12 mouse cellular contexts compared by ENCODE assay signal in the genomic region with DNA sequence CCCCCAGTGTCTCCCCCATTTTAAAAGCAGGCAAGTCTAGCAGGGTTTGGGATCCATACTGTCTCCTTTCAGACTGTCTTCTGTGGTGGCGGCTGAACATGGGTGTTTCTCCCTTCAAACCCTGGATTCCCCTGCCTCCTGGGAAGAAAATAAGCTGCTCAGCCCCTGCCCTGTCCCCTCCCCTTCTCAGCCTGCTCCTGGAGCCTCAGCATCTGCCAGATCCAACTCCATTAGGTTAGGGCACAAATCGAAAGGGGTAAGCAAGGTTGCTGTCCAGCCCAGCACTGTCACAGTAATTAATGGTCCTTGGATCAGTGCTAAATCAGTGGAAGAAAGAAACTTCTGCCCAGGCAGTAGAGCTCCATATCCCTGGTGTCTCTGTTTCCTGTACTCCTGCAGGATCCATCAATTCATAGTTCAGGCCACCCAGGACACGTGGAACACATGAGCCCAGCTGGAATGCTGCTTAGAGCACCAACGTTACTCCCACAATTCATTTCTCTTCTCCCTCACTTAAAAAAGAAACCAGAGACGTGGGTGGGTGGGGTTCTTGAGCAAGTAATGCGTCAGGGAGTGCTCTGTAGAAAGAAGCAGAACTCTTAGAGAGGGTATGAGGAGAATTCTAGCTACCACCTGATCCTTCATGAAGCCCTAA.
DNase-seq lines count a peak whose midpoint lies in the region; ATAC-seq and TF ChIP-seq lines count a peak whose summit lies in the region.
"Had no signal": no experiment of that assay in that cellular context is flagged by ENCODE, and none has a peak within 500 bp of the region (broad histone marks: within the 10 kb centered on the region; RNA-seq: fewer than 3 reads in every experiment).

No protein-coding gene starts in this region.

- H3K4me2 ChIP-seq in hindbrain, postnatal 0 days (ENCODE audit: low read depth, low read length), result no peak overlapping the region
- H3K4me2 ChIP-seq in hindbrain, embryonic 12.5 days (replicated peaks), result no peak overlapping the region
- no peak overlapping the region for H3K4me2 ChIP-seq in stomach, embryonic 16.5 days (ENCODE audit: low read depth, low read length)
- no peak overlapping the region for H3K4me2 ChIP-seq in heart, embryonic 11.5 days

- WGBS in hindbrain, postnatal 0 days, result 46% methylated on average over 6 of the region's 6 CpGs
- WGBS in hindbrain, embryonic 12.5 days, result 56% methylated on average over 6 of the region's 6 CpGs
- WGBS in stomach, embryonic 16.5 days, result 25% methylated on average over 6 of the region's 6 CpGs
- 56% methylated on average over 6 of the region's 6 CpGs for WGBS in heart, embryonic 11.5 days (ENCODE audit: insufficient replicate concordance)

- intact Hi-C loops in left cerebral cortex, postnatal 25 days (cut with DNase I), result loop anchor here (1.0 to 5.0 kb wide), 3 partner anchors 34 to 162 kb away; partner anchors contain the start of gene Neo1

- no peak overlapping the region for H3K9ac ChIP-seq in hindbrain, postnatal 0 days (replicated peaks; ENCODE audit: low read length)
- no peak overlapping the region for H3K9ac ChIP-seq in hindbrain, embryonic 12.5 days
- H3K9ac ChIP-seq in stomach, embryonic 16.5 days (ENCODE audit: low read length), result no peak overlapping the region
- no peak overlapping the region for H3K9ac ChIP-seq in heart, embryonic 11.5 days (ENCODE audit: low read depth, low read length)

- H3K4me1 ChIP-seq in hindbrain, postnatal 0 days (ENCODE audit: insufficient read depth, low read length), result no peaks in the 10 kb centered on the region; the same call in 1 of the 2 replicates
- 0 out of 2 replicates have a peak, but pooled peaks cover 3% of the 10 kb centered on the region for H3K4me1 ChIP-seq in hindbrain, embryonic 12.5 days
- H3K4me1 ChIP-seq in stomach, embryonic 16.5 days (ENCODE audit: control insufficient read depth, insufficient read depth, low read length), result peaks cover 8% of the 10 kb centered on the region; the same call in 1 of the 2 replicates
- H3K4me1 ChIP-seq in heart, embryonic 11.5 days (ENCODE audit: control insufficient read depth, insufficient read depth, low read length), result no peaks in the 10 kb centered on the region

- no peak overlapping the region for H3K27ac ChIP-seq in hindbrain, postnatal 0 days
- H3K27ac ChIP-seq in hindbrain, embryonic 12.5 days, result no peak overlapping the region
- no peak overlapping the region for H3K27ac ChIP-seq in stomach, embryonic 16.5 days (ENCODE audit: low read length)
- no peak overlapping the region for H3K27ac ChIP-seq in heart, embryonic 11.5 days (ENCODE audit: low read depth, low read length)
- H3K27ac ChIP-seq: macrophage had no signal

- H3K4me3 ChIP-seq in hindbrain, postnatal 0 days (ENCODE audit: low read length), result no peak overlapping the region
- H3K4me3 ChIP-seq in hindbrain, embryonic 12.5 days, result no peak overlapping the region
- no peak overlapping the region for H3K4me3 ChIP-seq in stomach, embryonic 16.5 days (replicated peaks; ENCODE audit: low read length)
- no peak overlapping the region for H3K4me3 ChIP-seq in heart, embryonic 11.5 days (ENCODE audit: low read depth, low read length)

- no peak for TF ChIP-seq CTCF in hindbrain, postnatal 0 days (IDR thresholded peaks at IDR 0.05; ENCODE audit: low read depth)

- peak; percentile 20 for DNase-seq in hindbrain, postnatal 0 days (ENCODE audit: low spot score)
- DNase-seq in right cerebral cortex, adult 18-20 months, result peak; percentile 59
- DNase-seq in right cerebral cortex, postnatal 4 days, result no peak
- DNase-seq in left cerebral cortex, postnatal 25 days (ENCODE audit: low spot score in 2 of 2), result peak; percentile 23 to 85
- DNase-seq in layer of hippocampus, adult 9-11 months, result no peak
- DNase-seq: heart, postnatal 36 days; kidney, adult 9 months; liver had no signal

- H3K9me3 ChIP-seq in hindbrain, postnatal 0 days (ENCODE audit: low read length), result no peaks in the 10 kb centered on the region
- no peaks in the 10 kb centered on the region for H3K9me3 ChIP-seq in hindbrain, embryonic 12.5 days (replicated peaks)
- H3K9me3 ChIP-seq in stomach, embryonic 16.5 days (replicated peaks; ENCODE audit: control insufficient read depth, low read length), result no peaks in the 10 kb centered on the region
- H3K9me3 ChIP-seq in heart, embryonic 11.5 days (replicated peaks; ENCODE audit: control insufficient read depth, low read length), result no peaks in the 10 kb centered on the region

- no peaks in the 10 kb centered on the region for H3K36me3 ChIP-seq in hindbrain, postnatal 0 days (ENCODE audit: insufficient read depth, low read length)
- no peaks in the 10 kb centered on the region for H3K36me3 ChIP-seq in hindbrain, embryonic 12.5 days
- H3K36me3 ChIP-seq in stomach, embryonic 16.5 days (ENCODE audit: control insufficient read depth, insufficient read depth, low read length), result no peaks in the 10 kb centered on the region
- H3K36me3 ChIP-seq in heart, embryonic 11.5 days (ENCODE audit: control insufficient read depth, insufficient read depth, low read length), result no peaks in the 10 kb centered on the region

- ATAC-seq in hindbrain, postnatal 0 days, result no peak
- ATAC-seq in hindbrain, embryonic 12.5 days (ENCODE audit: low FRiP score), result no peak
- ATAC-seq in stomach, embryonic 16.5 days (ENCODE audit: insufficient read depth, low FRiP score), result peak; percentile 62
- no peak for ATAC-seq in heart, embryonic 11.5 days (replicated peaks; ENCODE audit: insufficient number of reproducible peaks, low FRiP score, low TSS enrichment)

- no peaks in the 10 kb centered on the region for H3K27me3 ChIP-seq in hindbrain, postnatal 0 days (ENCODE audit: insufficient read depth, low read length)
- no peaks in the 10 kb centered on the region for H3K27me3 ChIP-seq in hindbrain, embryonic 12.5 days
- H3K27me3 ChIP-seq in stomach, embryonic 16.5 days (ENCODE audit: control insufficient read depth, insufficient read depth, low read length), result no peaks in the 10 kb centered on the region
- no peaks in the 10 kb centered on the region for H3K27me3 ChIP-seq in heart, embryonic 11.5 days (ENCODE audit: control insufficient read depth, insufficient read depth, low read length)

Comparison
In these comparisons a context has a peak if more than half of its experiments do, and no peak if none do; other contexts are left out.
1. DNase-seq: peak in hindbrain, postnatal 0 days (single experiment), right cerebral cortex, adult 18-20 months (single experiment) and left cerebral cortex, postnatal 25 days (2 of 2); none in right cerebral cortex, postnatal 4 days (single experiment) and layer of hippocampus, adult 9-11 months (single experiment).